Mouse (Mus musculus) layer of hippocampus, postnatal 10 days (tissue): ENCODE measurements at regions not wholly inside any gene's neighbourhood (a gene's known extent, or its start where the extent isn't known, plus 50 kb on each side); places are given as distances from the start of the nearest gene placed in this dataset.

Source experiments
- DNase-seq, 2 experiments: peaks; one replicate each; pipeline ENCODE4 v3.0.0; 2021; ENCODE audit warnings: low spot score in 2 of 2

DNA sequence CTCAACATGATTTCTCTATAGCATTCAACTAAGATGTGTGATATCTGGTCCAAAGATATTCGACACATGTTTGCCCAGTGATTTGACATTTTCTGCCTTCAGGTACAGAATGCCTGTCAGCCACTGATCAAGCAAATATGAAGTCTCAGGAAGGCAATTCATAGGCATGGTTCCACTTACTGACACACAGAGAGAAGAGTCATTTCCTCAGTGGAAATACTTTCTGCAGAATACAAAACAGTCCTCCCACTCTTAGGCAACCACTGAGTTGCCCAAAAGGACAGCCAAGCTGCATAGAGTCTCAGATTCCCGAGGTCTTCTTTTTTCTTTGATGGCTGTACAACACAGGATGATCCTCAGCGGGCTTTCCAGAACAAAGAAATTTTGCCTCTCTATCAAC, 110.9 kb downstream of the Ndufa4 start:
- DNase-seq = no peak

DNA sequence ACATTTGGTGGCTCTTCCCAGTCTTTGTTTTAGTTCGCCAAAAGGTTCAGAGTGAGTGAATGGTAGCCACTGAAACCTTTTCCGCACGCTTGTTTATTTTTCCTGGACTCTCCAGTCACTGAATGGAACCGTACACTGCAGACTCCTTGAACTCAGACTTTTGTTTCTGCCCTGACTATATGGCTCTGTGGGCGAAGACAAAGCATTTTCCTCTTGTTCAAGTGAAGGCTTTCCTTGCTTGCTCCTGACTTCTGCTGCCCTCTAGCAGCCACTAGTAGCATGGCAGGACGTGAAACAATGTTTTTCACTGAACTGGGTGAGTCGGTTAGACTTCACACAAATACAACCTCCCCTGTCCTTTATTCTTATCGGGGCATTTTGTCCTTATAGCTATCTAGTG, 113.9 kb downstream of the Ndufa4 start:
- peak; percentile 63 to 65 for DNase-seq

DNA sequence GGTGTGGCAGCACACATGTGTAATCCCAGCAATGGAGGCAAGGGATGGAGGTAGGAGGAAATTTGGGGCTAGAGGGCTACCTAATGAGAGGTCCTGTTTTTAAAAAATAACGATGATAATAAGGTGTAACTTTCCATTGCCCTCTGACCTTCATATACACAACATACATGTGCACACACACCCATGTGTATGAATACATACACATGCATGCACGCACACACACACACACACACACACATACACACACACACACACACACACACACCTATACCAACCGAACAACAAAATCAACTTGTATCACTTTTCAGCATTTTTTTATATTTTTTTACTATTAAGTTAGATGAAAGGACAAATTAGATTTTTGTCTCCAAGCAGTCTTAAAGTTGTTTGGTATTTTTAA, 115.1 kb downstream of the Ndufa4 start:
- no peak for DNase-seq

DNA sequence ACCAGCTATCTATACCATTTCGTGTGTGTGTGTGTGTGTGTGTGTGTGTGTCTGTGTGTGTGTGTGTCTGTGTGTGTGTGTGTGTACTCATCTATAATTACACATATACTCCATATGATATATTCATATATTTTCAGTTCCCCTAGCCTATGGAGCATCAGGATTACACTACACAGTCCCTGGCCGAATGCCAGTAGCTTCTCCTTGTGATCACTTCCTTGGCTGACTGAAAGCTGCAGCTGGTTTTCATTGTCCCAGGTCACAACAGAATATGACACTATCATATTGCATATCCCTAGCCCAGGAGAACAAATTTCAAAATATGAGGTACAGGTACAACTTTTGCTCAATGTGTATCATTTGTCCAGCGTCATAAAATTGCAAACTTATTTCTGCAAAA, 116.2 kb downstream of the Ndufa4 start:
- DNase-seq = no peak

DNA sequence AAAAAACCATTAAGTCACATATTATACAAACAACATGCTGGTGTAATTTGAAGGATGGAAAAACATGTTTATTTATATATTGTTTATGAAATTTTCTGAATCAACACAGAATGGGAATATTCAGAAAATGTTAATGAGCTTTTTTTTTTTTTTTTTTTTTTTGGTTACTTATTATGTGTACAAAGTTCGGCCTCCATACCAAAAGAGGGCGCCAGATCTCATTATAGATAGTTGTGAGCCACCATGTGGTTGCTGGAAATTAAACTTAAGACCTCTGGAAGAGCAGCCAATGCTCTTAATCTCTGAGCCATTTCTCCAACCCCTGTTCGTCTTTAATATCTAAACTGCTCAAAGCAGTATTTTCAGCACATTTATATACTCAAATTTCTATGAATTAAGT, 133.3 kb downstream of the Ndufa4 start:
- no peak for DNase-seq

DNA sequence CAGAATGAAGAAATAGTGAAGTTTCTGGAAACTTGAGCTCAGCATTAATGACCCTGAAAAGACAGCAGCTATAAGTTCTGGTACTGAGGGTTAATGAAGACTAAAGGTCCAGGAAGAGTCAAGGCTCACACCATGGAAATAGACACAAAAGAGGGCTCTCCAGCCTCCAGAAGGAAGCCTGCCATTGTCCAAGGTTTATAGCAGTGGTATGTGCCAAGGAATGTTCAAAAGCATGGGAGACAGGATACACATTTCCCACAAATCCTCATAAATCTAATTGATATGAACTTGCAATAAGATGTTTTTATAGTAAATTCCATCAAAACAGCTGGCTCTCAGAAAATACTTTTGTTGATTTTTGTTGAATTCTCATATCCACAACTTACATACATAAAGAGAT, 144.4 kb downstream of the Ndufa4 start:
- no peak for DNase-seq

DNA sequence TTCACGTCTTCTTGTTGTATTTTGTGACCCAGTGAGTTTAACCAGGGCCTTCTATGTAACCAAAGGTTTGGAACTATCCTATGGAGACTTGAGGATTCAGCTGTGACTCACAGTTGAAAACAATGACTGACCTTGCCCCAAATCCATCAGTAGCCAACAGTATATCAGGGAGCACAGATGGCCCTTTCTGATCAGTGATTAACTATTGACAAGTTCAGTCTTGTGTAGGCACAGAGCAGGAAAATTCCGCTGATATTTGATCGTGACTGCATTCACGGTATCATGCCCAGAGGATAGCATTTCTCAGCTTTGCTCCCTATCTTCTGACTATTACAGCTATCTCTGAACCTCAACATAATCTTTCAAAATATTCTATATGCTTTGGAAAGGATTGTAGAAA, 169.6 kb downstream of the Ndufa4 start:
- no peak for DNase-seq

DNA sequence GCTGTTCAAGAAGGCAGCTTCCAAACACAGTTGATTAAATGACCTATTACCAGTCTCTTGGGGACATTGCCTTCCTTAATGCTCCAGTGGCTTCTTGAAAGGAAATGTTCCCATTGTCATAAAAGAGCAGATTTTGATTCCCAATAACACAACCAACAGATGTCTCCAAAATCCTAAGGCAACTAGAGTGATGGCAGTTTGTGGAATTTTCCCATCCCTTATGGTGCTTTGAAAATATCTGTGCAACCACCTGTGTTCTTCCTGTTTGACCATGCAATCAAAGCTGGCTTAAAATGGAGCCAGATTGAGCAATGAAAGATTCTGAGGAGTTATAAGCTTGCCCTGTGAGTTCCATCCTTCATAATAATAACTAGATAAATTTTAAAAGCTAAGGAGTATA, 176.2 kb downstream of the Ndufa4 start:
- peak; percentile 20 to 23 for DNase-seq

DNA sequence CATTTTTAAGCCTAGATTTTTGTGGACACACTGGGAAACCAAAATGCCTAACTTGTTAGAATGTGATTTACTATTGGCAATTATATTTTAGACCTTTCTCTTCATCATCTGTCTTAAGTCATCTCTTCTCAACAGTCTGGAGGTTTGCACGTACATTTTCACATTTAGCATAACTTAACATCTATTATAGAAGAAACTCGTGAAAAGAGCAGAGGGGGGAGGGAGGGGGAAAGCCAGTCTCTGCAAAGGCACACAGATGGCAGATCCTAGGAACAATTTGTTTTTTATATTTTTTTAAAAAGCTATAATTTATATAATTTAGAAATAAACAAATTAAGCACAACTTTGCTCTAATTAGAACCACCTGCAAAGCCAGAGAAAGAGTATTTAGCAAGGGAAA, 176.6 kb downstream of the Ndufa4 start:
- DNase-seq = no peak

DNA sequence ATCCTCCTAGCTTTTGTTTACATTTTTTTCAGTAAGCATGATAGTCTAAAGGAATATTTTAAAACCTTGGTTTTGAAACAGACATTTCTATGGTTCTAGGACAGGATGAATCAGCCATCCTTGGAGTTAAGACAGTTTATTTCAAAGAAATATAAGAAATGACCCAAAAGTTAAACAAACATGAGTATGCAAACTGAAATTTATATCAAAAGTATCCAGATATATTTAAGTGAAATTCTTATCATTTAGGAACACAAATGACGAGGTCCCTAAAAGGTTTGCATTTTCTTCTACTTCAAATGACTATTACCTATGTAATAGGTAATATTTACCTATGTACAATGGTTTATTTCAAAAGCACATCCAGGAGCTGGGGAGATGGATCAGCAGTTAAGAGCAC, 179.5 kb downstream of the Ndufa4 start:
- DNase-seq = no peak

DNA sequence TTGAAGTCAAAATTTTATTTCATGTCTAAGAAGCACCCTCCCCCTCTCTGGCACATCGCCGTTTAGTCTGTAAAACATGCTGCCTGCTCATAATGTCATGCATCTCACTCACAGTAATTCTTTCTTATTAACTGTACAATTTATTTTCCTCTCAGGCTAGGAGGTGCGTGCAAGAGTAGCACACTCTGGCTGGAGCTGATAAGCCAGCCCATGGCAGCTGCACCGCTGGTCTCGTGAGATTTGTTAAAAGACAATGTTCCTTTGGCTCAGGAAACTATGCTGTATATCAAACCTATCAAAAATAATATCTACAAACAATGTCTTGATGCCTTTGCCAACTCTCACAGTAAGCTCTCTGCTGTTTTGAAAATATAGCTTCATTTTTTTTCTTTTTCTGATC, 179.9 kb downstream of the Ndufa4 start:
- peak in 1 of 2 experiments; percentile 30 for DNase-seq

DNA sequence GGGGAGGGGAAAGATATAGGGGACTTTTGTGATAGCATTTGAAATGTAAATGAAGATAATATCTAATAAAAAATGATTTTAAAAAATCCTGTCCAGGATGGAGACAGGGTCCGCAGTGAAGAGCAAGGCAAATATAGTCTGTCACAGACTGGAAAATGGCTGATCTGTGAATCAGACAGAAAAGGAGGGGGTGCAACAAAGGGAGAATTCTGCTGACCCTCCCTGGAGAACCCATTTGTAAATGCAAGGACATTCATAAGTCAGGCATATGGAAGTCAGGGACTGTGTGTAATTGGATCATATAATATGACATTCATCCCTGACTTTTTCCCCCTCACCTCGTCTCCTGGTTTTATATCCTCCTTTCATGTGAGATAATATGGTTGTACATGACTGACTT, 183.8 kb downstream of the Ndufa4 start:
- no peak for DNase-seq

DNA sequence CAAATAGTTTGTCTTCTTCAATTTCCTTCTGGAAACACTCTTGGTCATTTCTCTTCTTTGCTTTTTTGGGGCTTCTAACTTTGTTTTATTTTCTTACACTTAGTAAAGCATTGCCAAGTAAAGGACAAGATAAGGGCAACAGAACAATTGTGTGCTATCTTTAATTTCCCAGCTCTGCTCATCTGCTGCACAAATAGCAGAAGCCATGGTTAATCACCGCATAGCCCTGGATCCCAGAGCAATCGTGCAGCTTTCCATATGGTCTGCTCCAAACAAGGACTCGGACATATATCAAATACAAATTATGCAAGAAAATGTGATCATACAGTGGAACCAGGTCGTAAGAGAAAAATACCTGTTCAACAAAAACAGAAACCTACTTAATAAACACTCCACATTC, 187.0 kb downstream of the Ndufa4 start:
- no peak for DNase-seq

DNA sequence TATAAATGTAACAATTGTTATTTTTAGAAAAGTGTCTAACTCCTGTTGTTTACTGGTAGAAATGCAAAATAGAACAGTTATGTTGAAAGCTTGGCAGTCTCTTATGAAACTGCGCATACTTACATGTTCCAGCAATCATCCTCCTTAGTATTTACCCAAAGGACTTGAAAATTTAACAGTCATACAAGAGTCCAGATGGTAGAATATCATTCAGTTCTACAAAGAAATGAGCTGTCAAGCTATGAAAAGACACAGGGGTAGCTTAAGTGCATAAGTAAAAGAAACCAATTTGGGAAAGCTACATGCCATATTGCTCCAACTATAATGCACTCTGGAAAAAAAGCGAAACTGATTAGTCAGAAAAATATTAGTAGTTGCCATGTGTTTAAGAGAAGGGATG, 196.7 kb downstream of the Ndufa4 start:
- DNase-seq = no peak

DNA sequence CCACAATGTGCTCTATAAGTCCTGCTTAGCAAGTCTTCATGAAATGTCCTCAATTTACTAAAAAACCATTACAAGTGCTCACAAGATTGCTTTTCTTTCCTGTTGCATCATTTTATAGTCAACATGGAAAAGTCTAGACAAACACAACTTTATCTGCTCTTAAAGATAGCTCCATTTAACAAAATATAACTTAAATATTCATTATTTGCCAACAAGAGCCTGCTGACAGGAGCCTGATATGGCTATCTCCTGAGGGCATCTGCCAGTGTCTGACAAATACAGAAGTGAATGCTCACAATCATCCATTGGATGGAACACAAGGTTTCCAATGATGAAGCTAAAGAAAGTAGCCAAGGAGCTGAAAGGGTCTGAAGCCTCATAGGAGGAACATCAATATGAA, 197.8 kb downstream of the Ndufa4 start:
- DNase-seq = no peak
